Mouse (Mus musculus) splenic B cell, adult 2 months (primary cell): ENCODE results near the gene Cldn9.
A peak's percentile ranks its signal among the peaks of the same experiment; 100 is the strongest.

Source experiments
- DNase-seq: peaks from one replicate; pipeline ENCODE4 v3.0.0-alpha.2; 2011; ENCODE audit warnings: low read depth, low spot score
- H3K27me3 ChIP-seq: 2 replicates; pipeline ENCODE4 v1.6.1; 2012; ENCODE audit warnings: mild to moderate bottlenecking, low read length, moderate library complexity, mixed read lengths; ENCODE audit not compliant: control insufficient read depth, poor library complexity, insufficient read depth, severe bottlenecking
- H3K36me3 ChIP-seq: 2 replicates; pipeline ENCODE4 v1.6.1; 2012; ENCODE audit warnings: mild to moderate bottlenecking, low read length, moderate library complexity, mixed read lengths; ENCODE audit not compliant: control insufficient read depth, poor library complexity, insufficient read depth, severe bottlenecking

The Cldn9 gene

DNA sequence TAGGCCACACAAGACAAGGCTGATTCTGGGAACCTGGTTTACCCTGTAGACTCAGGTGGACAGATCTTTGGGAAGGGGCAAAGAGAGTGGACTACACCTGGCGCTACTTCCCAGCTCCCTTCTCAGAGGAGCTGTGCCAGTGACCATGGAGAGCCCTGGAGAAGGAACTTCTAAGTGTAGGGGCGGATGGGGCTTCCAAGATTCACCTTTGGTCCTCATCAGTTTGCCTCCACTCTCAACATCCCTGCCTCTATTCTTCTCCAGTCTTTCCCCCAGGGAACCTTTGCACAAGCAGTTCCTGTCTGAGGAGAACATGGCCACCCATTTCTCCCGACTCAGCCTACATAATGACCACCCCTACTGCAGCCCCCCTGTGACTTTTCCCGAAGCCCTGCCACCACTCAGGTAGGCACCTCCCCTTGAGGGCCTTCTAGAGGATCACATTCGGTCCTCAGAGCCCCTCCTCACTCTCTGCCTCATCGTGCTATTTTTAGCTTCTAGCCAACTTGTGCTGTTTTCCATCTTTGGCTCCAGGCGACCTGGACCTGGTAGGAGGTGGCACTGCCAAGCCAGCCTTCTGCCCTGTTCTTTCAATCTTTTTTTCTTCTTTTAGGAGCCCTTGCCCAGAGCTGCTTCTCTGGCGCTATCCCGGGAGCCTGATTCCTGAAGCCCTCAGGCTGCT is 9.4 kb downstream of the Cldn9 start:
- H3K36me3 ChIP-seq = no peaks in the 10 kb centered on the region
- H3K27me3 ChIP-seq = no peaks in the 10 kb centered on the region
- DNase-seq = no peak

DNA sequence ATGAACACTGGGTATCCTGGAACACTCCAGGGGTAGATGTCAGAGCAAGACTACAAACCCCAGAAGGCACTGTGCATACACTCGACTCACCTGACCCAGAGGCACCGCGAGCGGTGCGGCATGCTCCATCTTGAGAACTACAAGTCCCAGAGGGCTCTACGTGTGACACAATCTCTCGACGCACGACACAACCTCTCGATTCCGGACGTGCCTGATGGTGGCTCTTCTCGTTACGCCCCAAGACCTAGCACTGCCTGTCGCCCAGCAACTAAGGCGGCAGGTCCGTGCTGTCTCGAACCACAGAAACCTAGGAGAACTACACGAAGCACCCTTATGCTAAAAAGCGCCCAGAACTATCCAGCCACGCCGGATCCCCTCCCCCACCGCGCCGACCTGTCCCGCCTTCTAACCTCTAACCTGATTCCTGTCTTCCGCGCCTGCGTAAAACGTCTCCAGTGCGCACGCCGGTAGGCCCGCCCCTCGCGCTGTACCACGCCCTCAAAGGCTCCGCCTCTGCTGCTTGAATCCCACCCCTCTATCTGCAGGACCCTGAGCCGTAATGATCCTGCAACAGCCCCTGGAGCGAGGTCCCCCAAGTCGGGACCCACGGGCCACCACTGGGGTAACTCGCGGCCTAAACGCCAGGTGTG is 10.3 kb downstream of the Cldn9 start, which contains the start of the genes Hcfc1r1 and Thoc6:
Gene Hcfc1r1, plus strand, starts transcription at position 173 of the 650 bp plus-strand sequence.
Gene Thoc6, minus strand, starts transcription at position 459 of the 650 bp plus-strand sequence.
- no peaks in the 10 kb centered on the region for H3K27me3 ChIP-seq
- peak; percentile 97 for DNase-seq
- H3K36me3 ChIP-seq = no peaks in the 10 kb centered on the region

DNA sequence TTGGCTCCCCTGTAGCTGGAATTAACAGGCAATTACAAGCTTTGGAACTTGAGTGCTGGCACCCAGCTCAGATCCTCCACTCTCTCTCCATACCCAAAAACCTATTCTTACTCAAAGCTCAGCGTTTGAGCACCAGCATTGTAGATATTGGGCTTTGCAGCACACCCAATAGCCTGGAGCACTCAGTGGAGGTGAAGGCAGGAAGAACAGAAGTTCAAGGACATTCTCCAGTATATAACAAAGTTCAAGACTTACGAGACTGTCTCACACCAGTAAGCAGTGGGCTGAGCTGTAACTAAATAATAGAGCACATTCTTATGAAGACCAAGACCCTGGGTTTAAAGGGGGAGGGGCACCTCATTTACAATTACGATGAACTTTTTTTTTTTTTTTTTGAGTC is 11.1 kb downstream of the Cldn9 start:
- DNase-seq = no peak
- Histone ChIP-seq H3K27me3 (no peaks in the 10 kb centered on the region), H3K36me3 (peaks cover 1% of the 10 kb centered on the region; the same call in 1 of the 2 replicates)

DNA sequence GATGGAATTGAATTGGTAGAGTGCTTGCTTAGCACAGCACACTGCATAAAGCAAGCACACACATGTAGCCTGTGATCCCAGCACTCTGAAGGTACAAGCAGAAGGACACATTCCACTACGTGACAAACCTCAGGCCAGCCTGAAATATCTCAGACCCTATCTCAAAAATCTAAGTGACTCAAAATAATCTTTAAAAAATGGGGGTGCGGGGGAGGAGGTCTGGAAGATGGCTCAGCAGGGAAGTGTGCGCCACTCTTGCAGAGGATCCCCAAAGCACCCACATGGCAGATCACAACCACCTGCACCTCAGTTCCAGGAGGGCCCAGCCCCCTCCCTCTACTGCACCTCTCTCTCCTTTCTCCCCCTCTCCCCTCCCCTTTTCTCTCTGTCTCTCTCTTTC is 12.3 kb downstream of the Cldn9 start:
- no peak for DNase-seq
- H3K36me3 ChIP-seq = peaks cover 2% of the 10 kb centered on the region; the same call in 1 of the 2 replicates

DNA sequence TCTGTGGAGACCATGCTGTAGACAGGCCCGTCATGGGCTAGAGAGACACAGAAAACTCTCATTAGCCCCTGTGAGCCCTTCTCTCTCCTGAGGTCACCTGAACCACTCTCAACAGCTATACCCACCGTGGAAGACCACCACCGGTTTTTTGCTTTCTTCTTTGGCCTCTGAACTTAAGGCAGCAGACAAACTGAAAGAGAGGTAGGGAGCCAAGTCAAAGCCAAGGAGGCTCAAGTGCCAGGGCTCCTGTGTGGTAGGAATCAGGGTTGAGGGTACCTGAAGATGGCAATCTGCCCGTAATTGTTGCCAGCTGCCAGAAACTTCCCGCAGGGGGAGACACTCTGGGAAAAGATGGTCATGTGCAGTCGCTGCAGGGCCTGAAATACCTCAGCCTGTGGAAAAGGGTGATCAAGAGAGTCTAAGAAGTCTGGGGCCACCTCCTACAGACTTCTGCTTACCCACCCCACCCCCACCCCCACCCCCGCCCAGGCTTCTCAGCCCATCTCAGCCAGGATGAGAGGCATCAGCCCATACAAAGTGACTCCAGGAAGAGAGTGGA is 13.2 kb downstream of the Cldn9 start:
- H3K36me3 ChIP-seq = peaks cover 2% of the 10 kb centered on the region; the same call in 1 of the 2 replicates
- no peaks in the 10 kb centered on the region for H3K27me3 ChIP-seq
- no peak for DNase-seq

More for the DNA sequence above, 12.3 kb downstream of the Cldn9 start:
- no peaks in the 10 kb centered on the region for H3K27me3 ChIP-seq

DNA sequence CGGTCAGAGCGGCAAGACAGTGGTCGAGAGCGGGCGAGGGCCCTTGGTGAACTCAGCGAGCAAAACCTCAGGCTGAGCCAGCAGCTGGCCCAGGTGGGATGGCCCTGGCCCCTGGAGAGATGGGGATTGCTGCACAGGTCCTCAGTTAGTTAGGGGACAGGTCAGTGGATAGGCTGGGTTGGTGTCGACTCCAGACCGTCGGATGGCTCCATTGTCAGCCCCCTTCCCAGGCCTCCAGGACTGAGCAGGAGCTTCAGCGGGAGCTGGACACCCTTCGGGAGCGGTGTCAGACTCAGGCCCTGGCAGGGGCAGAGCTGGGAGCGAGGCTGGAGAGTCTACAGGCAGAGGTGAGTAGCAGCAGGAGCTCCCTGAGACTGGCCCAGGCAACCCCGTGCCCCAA is 18.3 kb downstream of the Cldn9 start:
- no peak for DNase-seq
- Histone ChIP-seq H3K27me3 (no peaks in the 10 kb centered on the region), H3K36me3 (peaks cover 2% of the 10 kb centered on the region; the same call in 1 of the 2 replicates)

DNA sequence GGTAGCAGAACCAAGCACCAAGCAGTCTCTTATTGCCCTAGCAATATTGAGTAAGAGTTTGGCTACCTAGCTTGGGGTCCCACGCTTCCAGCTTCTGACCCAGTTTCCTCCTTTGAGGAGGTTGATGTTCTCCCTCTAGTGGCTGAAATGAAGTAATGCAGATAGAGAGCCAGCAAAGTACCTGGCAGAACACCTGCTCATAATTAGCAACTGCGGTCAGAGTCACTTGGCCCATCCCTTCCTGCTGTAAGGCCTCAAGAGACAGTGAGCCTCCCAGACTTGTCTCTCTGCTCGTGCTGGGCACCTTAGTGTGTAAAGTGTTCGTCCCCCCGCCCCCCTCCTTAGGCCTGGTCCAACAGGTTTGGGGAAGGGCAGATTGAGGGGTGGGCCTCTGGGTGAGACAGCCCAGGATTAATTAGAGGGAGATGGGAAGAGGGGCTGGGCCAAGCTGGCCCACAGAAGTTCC is 19.2 kb downstream of the Cldn9 start:
- peak; percentile 72 for DNase-seq
- H3K36me3 ChIP-seq = peaks cover 2% of the 10 kb centered on the region; the same call in 1 of the 2 replicates
- no peaks in the 10 kb centered on the region for H3K27me3 ChIP-seq

DNA sequence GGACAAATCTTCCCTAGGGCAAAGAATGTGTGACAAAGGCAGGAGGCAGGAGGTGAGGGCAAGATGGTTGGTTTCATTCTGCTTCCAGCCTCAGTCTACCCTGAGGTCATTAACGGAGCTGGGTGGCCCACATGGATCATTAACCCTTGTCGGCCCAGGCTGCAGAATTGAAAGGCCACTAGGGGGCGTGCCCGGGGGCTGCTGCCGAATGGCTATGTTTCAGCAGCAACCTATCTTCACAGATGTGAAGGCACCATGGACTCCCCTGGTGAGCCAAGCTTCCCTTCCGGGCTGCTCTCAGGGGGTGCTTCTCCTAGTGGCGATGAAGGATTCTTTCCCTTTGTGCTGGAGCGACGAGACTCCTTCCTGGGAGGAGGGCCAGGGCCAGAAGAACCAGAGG is 22.3 kb downstream of the Cldn9 start:
- no peaks in the 10 kb centered on the region for H3K36me3 ChIP-seq
- peak; percentile 51 for DNase-seq
- H3K27me3 ChIP-seq = no peaks in the 10 kb centered on the region

DNA sequence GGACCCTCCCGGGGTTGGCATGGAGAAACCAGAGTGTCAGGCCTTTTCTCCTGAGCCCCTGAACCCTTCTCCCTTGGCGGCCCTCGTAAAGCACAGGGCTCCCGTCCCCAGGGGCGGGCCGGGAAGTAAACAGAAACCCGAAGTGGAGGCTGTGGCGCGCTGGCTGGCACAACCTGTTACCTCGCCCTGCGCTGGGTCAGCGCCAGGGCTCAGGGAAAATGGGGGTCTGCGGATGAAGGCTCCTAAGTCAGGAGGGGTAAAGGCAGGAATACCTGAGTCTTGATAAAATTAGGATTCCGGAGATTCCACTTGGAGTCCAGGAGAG is 23.0 kb downstream of the Cldn9 start:
- DNase-seq = no peak
- Histone ChIP-seq H3K27me3 (no peaks in the 10 kb centered on the region), H3K36me3 (no peaks in the 10 kb centered on the region)

DNA sequence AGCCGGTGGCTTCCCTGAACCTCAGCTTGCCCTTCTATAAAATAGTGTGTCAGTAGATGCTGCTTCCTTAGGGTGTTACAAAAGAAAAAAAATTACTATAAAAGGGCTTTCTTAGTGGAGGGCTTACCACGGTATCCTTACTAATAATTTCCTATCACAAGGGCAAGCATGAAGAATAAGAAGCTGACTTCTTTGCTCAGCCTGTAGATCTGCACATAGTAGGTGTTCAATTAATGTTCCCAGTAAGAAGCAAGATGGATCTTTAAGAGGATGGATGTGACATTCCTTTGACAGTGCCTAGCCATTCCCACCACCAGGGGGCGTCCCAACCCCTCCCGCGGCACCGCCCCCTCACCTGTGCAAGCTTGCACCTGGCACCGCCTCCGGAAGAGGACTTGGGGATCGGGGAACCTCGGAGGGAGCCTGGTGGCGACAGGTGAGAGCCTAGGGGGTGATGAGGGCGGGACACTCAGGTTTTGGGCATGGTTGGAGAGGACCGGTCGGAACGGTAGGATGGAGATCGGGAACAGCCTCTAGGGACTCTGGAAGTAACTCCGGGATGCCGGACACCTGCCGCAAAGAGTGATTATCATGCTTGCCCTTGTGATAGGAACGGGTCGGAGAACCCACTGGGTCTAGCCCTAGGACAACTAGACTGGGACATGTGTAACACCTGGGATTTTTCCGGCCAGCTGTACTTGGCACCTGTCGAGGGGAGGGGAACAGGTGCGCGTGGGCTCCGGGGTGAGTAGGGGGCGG is 23.5 kb downstream of the Cldn9 start, which contains the start of gene Bicdl2:
Gene Bicdl2, plus strand, starts transcription at position 390 of the 759 bp plus-strand sequence.
- DNase-seq = peak; percentile 71
- Histone ChIP-seq H3K36me3 (no peaks in the 10 kb centered on the region), H3K27me3 (no peaks in the 10 kb centered on the region)

DNA sequence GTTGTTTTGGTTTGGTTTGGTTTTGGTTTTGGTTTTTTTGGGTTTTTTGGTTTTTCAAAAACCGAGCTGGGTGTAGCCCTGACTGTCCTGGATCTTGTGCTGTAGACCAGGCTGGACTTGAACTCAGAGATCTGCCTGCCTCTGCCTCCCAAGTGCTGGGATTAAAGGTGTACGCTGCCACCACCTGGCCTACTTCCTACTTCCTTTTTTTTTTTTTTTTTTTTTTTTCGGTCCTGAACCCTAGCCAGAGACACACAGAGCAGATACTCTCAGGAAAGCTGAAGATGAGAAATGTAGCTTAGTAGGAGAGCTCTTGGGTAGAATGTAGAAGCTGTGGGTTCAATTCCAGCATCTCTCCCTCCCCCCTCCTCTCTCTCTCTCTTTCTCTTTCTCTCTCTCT is 25.4 kb downstream of the Cldn9 start:
- no peaks in the 10 kb centered on the region for H3K36me3 ChIP-seq
- DNase-seq = no peak
- no peaks in the 10 kb centered on the region for H3K27me3 ChIP-seq

DNA sequence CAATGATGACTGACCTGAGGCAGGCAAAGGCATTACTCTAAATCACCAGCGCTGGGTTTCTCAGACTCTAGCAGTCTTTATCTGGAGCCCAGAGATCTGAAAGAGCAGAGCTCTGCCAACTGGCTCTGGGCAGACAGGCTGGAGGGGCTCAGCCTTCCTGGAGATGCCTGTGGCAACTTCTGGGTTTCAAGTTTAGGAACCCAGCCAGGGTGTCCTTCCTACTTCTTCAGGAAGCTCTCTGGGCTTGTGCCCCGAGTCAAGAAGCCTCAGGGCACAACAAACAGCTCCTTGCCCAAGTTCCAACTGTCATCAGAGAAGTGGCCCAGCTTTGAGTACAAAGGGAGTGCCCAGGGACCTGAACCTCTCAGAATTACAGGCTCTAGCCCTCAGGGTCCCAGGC is 29.4 kb downstream of the Cldn9 start:
- Histone ChIP-seq H3K36me3 (no peaks in the 10 kb centered on the region), H3K27me3 (no peaks in the 10 kb centered on the region)
- no peak for DNase-seq

DNA sequence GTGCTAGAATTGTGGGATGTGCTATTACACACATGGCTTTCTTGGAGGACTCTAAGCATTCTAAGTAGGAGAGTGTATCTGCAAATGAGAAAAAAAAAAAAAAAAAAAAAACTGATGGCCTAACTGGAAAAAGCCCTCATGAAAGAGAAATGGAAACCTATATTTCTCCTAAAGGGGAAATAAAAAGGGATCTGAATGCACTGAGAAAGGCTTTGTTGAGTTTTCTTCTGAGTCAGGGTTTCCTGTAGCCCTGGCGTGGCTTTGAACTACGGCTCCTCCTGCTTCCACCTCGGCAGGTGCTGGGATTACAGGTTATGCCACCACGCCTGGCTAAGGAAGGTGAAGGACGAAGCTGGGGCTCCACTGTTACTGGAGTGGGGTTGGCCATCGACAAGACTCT is 29.8 kb downstream of the Cldn9 start:
- Histone ChIP-seq H3K36me3 (no peaks in the 10 kb centered on the region), H3K27me3 (no peaks in the 10 kb centered on the region)
- no peak for DNase-seq

DNA sequence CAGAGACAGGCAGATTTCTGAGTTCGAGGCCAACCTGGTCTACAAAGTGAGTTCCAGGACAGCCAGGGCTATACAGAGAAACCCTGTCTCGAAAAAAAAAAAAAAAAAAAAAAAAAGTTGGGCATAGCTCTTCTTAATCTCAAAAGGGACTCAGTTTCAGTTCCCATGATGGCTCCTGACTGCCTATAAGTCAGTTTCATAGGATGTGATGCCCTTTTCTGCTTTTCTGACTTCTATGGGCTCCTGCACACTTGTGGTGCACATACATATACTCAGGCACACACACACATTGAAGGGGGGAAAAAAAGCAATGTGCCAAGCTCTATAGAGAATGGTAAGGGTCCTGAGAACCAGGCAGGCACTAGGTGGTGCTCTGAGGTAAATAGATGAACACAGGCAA is 30.5 kb downstream of the Cldn9 start:
- Histone ChIP-seq H3K36me3 (no peaks in the 10 kb centered on the region), H3K27me3 (no peaks in the 10 kb centered on the region)
- no peak for DNase-seq

DNA sequence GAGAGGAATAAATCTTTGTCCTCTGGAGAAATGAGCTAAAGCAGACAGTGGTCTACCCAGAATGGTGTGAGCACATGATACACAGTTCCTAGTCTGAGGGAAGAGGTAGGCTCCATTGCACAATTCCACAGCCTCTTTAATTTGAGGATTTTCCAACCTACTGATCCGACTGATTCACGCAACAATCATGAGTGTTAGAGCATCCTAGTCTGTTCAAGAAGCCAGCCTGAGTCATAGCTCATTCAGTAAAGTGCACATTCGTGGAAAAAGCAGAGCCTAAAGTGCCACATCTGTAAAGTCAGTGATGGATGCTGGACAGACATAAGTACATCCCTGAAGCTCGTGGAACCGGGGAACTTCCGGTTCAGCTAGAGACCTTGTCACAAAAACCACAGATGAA is 32.5 kb downstream of the Cldn9 start:
- H3K36me3 ChIP-seq = no peaks in the 10 kb centered on the region
- no peak for DNase-seq
- H3K27me3 ChIP-seq = no peaks in the 10 kb centered on the region
